Mouse (Mus musculus) neural tube, embryonic 12.5 days (tissue): Measurements from ENCODE around the gene Fut11. TPM values are rescaled to one million over a fixed set of nuclear protein-coding genes. Genes with fewer than 3 reads are reported as not detected.

Experiments
- ATAC-seq: fragments of 200-750 bp; cut with Nextera tagmentation; 2 replicates; pipeline ENCODE4 v1.8.0; 2017; ENCODE audit warnings: low read depth, mild to moderate bottlenecking, moderate TSS enrichment, moderate library complexity; ENCODE audit not compliant: low FRiP score
- H3K27ac ChIP-seq: fragments of 300-500 bp; sonication (generic); 2 replicates; pipeline ENCODE4 v1.5.1; 2016
- H3K27me3 ChIP-seq: fragments of 300-500 bp; sonication (generic); replicated peaks from 2 replicates; pipeline ENCODE4 v1.6.1; 2016; ENCODE audit warnings: mild to moderate bottlenecking
- H3K36me3 ChIP-seq: fragments of 300-500 bp; sonication (generic); 2 replicates; pipeline ENCODE4 v1.6.1; 2016; ENCODE audit warnings: mild to moderate bottlenecking
- H3K4me1 ChIP-seq: fragments of 300-500 bp; sonication (generic); 2 replicates; pipeline ENCODE4 v1.6.1; 2016
- H3K4me2 ChIP-seq: fragments of 300-500 bp; sonication (generic); replicated peaks from 2 replicates; pipeline ENCODE4 v1.6.1; 2016; ENCODE audit warnings: mild to moderate bottlenecking
- H3K4me3 ChIP-seq: fragments of 300-500 bp; sonication (generic); 2 replicates; pipeline ENCODE4 v1.5.1; 2016
- H3K9ac ChIP-seq: fragments of 300-500 bp; sonication (generic); 2 replicates; pipeline ENCODE4 v1.6.1; 2016; ENCODE audit warnings: mild to moderate bottlenecking
- H3K9me3 ChIP-seq: fragments of 300-500 bp; sonication (generic); 2 replicates; pipeline ENCODE4 v1.6.1; 2016; ENCODE audit warnings: mild to moderate bottlenecking
- WGBS: fragments of 180-500 bp; shearing (Covaris S2); methylation state at CpG from one replicate; pipeline ENCODE4 v1.1.7; 2016; 5-methylcytosine and 5-hydroxymethylcytosine counted together
- microRNA-seq: library from miRNA; unstranded; fragments of <30 nt; microRNA quantifications from one replicate; pipeline ENCODE4, GENCODE M21; 2017
- polyA plus RNA-seq: library from polyadenylated mRNA; unstranded; fragments of >200 nt; fragmentation: Nextera tagmentation; extraction: Ambion mirVana; gene quantifications from 2 replicates; pipeline ENCODE4 v1.2.1, GENCODE M21; 2016

The Fut11 gene
- polyA plus RNA-seq, 1 experiment from 2014 or later, result 28.6 TPM

DNA sequence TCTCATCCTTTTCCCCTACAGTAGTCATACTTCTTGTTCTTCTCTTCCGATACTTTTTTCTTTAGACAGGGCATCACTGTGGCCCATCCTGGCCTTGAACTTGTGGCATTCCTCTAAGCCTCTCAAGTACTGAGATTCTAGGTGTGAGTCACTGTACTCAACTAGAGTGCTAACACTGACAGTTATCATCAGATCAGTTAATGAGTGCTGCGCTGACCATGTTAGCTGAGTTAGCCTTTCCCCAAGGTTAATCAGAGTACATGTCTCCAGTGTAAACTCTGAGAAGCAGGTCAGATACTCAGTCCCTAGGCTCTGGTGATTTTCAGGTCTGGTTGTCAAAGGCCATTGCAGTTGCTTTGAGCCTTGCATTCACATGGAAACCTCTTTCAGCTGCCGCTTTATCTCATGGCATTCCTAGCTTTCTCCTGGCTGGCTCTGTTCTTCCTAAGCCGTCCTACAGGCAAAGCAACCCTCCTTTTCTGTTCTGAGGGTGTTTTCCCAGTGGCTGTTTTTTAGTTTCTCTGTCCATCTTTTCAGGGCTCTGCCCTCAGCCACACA, 54.8 kb downstream of the Fut11 start:
- H3K4me3 ChIP-seq, result no peak overlapping the region
- H3K9ac ChIP-seq, result no peak overlapping the region
- WGBS, result 90% methylated on average over 4 of the region's 4 CpGs
- no peak for ATAC-seq
- H3K27ac ChIP-seq, result no peak overlapping the region
- H3K4me1 ChIP-seq, result no peaks in the 10 kb centered on the region
- peaks cover 22% of the 10 kb centered on the region for H3K36me3 ChIP-seq
- no peak overlapping the region for H3K4me2 ChIP-seq
- no peaks in the 10 kb centered on the region for H3K9me3 ChIP-seq
- H3K27me3 ChIP-seq, result no peaks in the 10 kb centered on the region

DNA sequence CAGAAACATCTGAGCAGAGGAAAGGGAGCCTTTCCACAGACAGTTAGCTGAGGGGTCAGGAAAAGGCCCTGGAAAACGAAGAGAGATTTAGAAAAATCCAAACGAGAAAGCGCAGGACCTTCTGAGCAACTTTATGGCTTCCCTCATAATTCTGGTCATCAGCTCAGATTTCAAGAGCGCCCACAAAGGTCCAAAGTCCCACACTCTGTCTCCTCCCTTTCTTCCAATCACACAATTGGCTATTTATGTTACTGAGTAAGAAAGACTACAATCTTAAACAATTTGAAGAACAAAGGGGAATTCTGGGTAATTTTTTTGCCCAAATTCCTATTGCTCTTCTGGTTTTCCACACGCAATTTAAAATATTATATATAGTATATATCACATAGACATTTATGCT, 55.7 kb downstream of the Fut11 start:
- no peak for ATAC-seq

More for the DNA sequence above, 55.7 kb downstream of the Fut11 start:
- no peak overlapping the region for H3K4me3 ChIP-seq
- H3K4me1 ChIP-seq, result no peaks in the 10 kb centered on the region
- no peak overlapping the region for H3K4me2 ChIP-seq
- 84% methylated on average over 5 of the region's 5 CpGs for WGBS
- H3K27me3 ChIP-seq, result no peaks in the 10 kb centered on the region
- no peaks in the 10 kb centered on the region for H3K9me3 ChIP-seq
- peaks cover 22% of the 10 kb centered on the region for H3K36me3 ChIP-seq
- H3K9ac ChIP-seq, result no peak overlapping the region
- H3K27ac ChIP-seq, result no peak overlapping the region

Small RNAs within 50 kb of the gene (microRNA-seq; reads per million reads assigned to microRNA genes)
- not detected for gene Mir6946

Other genes with a start within 250 kb of the Fut11 start
- gene Cfap70, start 242.7 kb upstream of the Fut11 start, polyA plus RNA-seq, result 0.23 and 0.41 TPM in 2 replicates
- 14.4 and 14.6 TPM in 2 replicates for gene Anxa7, start 214.8 kb upstream of the Fut11 start, polyA plus RNA-seq
- gene Mss51, start 198.1 kb upstream of the Fut11 start, polyA plus RNA-seq, result 0.98 and 1.4 TPM in 2 replicates
- 65.7 and 66.5 TPM in 2 replicates for gene Ppp3cb, start 148.4 kb upstream of the Fut11 start, polyA plus RNA-seq
- 11.9 and 12.9 TPM in 2 replicates for gene Usp54, start 53.9 kb upstream of the Fut11 start, polyA plus RNA-seq
- 0.20 and 0.37 TPM in 2 replicates for gene Myoz1, start 38.4 kb upstream of the Fut11 start, polyA plus RNA-seq
- 3.5 and 5.1 TPM in 2 replicates for gene Synpo2l, start 26.6 kb upstream of the Fut11 start, polyA plus RNA-seq
- 90.8 and 99.7 TPM in 2 replicates for gene Sec24c, start 20.7 kb upstream of the Fut11 start, polyA plus RNA-seq
- 219 and 228 TPM in 2 replicates for gene Chchd1, start 8.0 kb downstream of the Fut11 start, polyA plus RNA-seq
- gene Zswim8, start 12.6 kb downstream of the Fut11 start, polyA plus RNA-seq, result 53.3 and 57.7 TPM in 2 replicates
- gene Ndst2, start 39.6 kb downstream of the Fut11 start, polyA plus RNA-seq, result 22.0 and 23.4 TPM in 2 replicates
- 78.8 and 105 TPM in 2 replicates for gene Camk2g, start 99.1 kb downstream of the Fut11 start, polyA plus RNA-seq
- 0.18 and 0.55 TPM in 2 replicates for gene Plau, start 141.7 kb downstream of the Fut11 start, polyA plus RNA-seq
- 33.9 and 34.4 TPM in 2 replicates for gene Vcl, start 234.4 kb downstream of the Fut11 start, polyA plus RNA-seq